33 mouse cellular contexts compared by ENCODE assay signal in genomic region chr6:54280248-54280647, GRCm38 (mm10). TPM values are rescaled to one million over a fixed set of nuclear protein-coding genes. Genes with fewer than 3 reads are reported as not detected.
"Had no signal": no experiment of that assay in that cellular context is flagged by ENCODE, and none has a peak within 500 bp of the region (broad histone marks: within the 10 kb centered on the region; RNA-seq: fewer than 3 reads in every experiment).

No protein-coding gene starts in this region.

- H3K4me2 ChIP-seq: limb, embryonic 12.5 days; limb, embryonic 13.5 days; limb, embryonic 15.5 days; liver, embryonic 11.5 days; liver, embryonic 12.5 days; liver, embryonic 13.5 days; liver, embryonic 15.5 days; lung, embryonic 14.5 days; lung, embryonic 15.5 days; midbrain, embryonic 11.5 days; midbrain, embryonic 12.5 days; midbrain, embryonic 13.5 days; midbrain, embryonic 15.5 days; neural tube, embryonic 12.5 days; neural tube, embryonic 13.5 days had no signal

- DNase-seq: left cerebral cortex, postnatal 4 days; liver; liver, embryonic 13.5 days; liver, postnatal 0 days; lung, adult 18-20 months; lung, adult 2 months; lung, embryonic 14.5 days; lung, postnatal 10 days; lung, postnatal 14 days; lung, postnatal 36 days; lung, postnatal 4 days; midbrain, embryonic 14.5 days had no signal

- H3K27ac ChIP-seq: limb, embryonic 10.5 days; limb, embryonic 15.5 days; liver, embryonic 12.5 days; liver, embryonic 13.5 days; liver, embryonic 14.5 days; liver, embryonic 15.5 days; macrophage; midbrain, embryonic 10.5 days; midbrain, embryonic 12.5 days; midbrain, embryonic 13.5 days; midbrain, embryonic 15.5 days; neural tube, embryonic 12.5 days; neural tube, embryonic 13.5 days had no signal

- H3K9me3 ChIP-seq: limb, embryonic 10.5 days; limb, embryonic 12.5 days; limb, embryonic 13.5 days; limb, embryonic 15.5 days; liver, embryonic 12.5 days; liver, embryonic 13.5 days; liver, embryonic 15.5 days; lung, embryonic 15.5 days; midbrain, embryonic 13.5 days; midbrain, embryonic 15.5 days; neural tube, embryonic 12.5 days; neural tube, embryonic 13.5 days had no signal

- H3K4me1 ChIP-seq: liver, embryonic 15.5 days; midbrain, embryonic 15.5 days had no signal

- H3K36me3 ChIP-seq: limb, embryonic 12.5 days; limb, embryonic 13.5 days; limb, embryonic 15.5 days; liver, embryonic 12.5 days; liver, embryonic 13.5 days; liver, embryonic 15.5 days; lung, embryonic 15.5 days; midbrain, embryonic 10.5 days; midbrain, embryonic 12.5 days; midbrain, embryonic 13.5 days; midbrain, embryonic 15.5 days; neural tube, embryonic 12.5 days; neural tube, embryonic 13.5 days had no signal

- H3K9ac ChIP-seq: limb, embryonic 12.5 days; limb, embryonic 13.5 days; limb, embryonic 15.5 days; liver, embryonic 12.5 days; liver, embryonic 13.5 days; liver, embryonic 14.5 days; liver, embryonic 15.5 days; liver, postnatal 0 days; lung, embryonic 14.5 days; lung, embryonic 15.5 days; midbrain, embryonic 12.5 days; midbrain, embryonic 13.5 days; midbrain, embryonic 15.5 days; neural tube, embryonic 12.5 days; neural tube, embryonic 13.5 days had no signal

- H3K27me3 ChIP-seq: limb, embryonic 12.5 days; limb, embryonic 13.5 days; limb, embryonic 15.5 days; liver, embryonic 12.5 days; liver, embryonic 13.5 days; liver, embryonic 15.5 days; lung, embryonic 15.5 days; midbrain, embryonic 12.5 days; midbrain, embryonic 13.5 days; midbrain, embryonic 15.5 days; neural tube, embryonic 12.5 days; neural tube, embryonic 13.5 days had no signal

- H3K4me3 ChIP-seq: limb, embryonic 10.5 days; limb, embryonic 12.5 days; limb, embryonic 13.5 days; limb, embryonic 15.5 days; liver, embryonic 12.5 days; liver, embryonic 13.5 days; liver, embryonic 15.5 days; lung, embryonic 15.5 days; midbrain, embryonic 10.5 days; midbrain, embryonic 12.5 days; midbrain, embryonic 13.5 days; midbrain, embryonic 15.5 days; myocyte; neural tube, embryonic 12.5 days; neural tube, embryonic 13.5 days had no signal

- ATAC-seq: liver, embryonic 12.5 days; liver, postnatal 0 days; lung, postnatal 0 days; midbrain, embryonic 13.5 days; midbrain, embryonic 15.5 days; midbrain, embryonic 16.5 days had no signal

RNA-seq across cellular contexts. Expression of gene Prr15, which starts 45.4 kb away (rescaled TPM):
- total RNA-seq: monocyte, adult 5-6 weeks had no signal
